Mouse (Mus musculus): Measurements from ENCODE around the gene Cln6. TPM values are rescaled to one million over a fixed set of nuclear protein-coding genes. Genes with fewer than 3 reads are reported as not detected.
A peak's percentile ranks its signal among the peaks of the same experiment; 100 is the strongest.
"Not testable (repeated sequence)": the region's sequence is repeated elsewhere in the genome, so short reads cannot be mapped to it uniquely, and the experiment has no call there.

Gene Cln6
- polyA plus RNA-seq, 1 experiment from 2014 or later: 21.3 TPM

DNA sequence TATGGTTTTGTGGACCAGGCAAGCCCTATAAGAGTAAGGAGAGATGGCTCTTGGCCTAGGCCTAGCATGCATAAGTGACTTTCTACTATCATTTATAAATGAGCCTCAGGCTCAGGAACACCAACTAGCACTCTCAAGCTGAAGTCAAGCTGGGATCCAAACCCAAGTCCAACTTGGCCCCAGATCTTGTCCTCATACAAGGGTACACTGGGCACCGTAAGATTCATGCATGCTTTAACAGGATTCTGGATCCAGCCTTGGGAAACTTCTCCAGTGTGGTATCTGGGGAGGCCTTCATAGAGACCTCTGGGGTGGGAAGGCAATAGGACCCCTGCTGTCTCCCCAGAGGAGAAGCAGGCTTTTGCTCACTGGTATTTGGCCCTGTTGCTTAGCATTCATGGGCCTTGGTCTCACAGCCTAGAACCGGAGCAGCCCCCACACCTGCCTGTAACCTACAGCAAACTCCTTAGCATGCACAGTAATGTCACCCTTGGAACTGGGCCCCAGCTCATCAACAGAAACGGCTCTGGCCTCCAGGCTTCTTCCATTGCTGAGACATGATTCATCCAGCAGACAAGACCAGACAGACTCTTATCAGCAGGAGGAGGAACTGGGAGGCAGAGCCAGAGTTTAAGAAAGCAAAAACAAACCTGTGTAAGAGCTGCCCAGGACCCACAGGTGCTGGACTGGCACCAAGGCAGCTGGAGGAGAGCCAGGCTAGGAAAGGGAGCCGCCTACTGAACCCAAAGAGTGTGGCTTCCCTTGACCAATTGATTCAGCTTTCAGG, 20.6 kb upstream of the Cln6 start:
- ATAC-seq (ENCODE audit: low FRiP score, low read depth): no peak
- Histone ChIP-seq H3K9ac (no peak overlapping the region), H3K36me3 (no peaks in the 10 kb centered on the region), H3K4me3 (no peak overlapping the region), H3K27ac (peak overlapping the region; percentile 12; the same call in 1 of the 2 replicates), H3K4me2 (replicated peaks) (no peak overlapping the region), H3K9me3 (peaks cover 3% of the 10 kb centered on the region; the same call in 1 of the 2 replicates), H3K4me1 (no peaks in the 10 kb centered on the region), H3K27me3 (no peaks in the 10 kb centered on the region)
- 69% methylated on average over 4 of the region's 4 CpGs for WGBS

GRCm38 (mm10) chr9:62819494-62819893, 19.1 kb upstream of the Cln6 start:
- Histone ChIP-seq H3K4me3 (no peak overlapping the region), H3K27me3 (no peaks in the 10 kb centered on the region), H3K9me3 (peaks cover 3% of the 10 kb centered on the region; the same call in 1 of the 2 replicates), H3K36me3 (no peaks in the 10 kb centered on the region), H3K27ac (no peak overlapping the region), H3K4me1 (no peaks in the 10 kb centered on the region), H3K4me2 (replicated peaks) (no peak overlapping the region), H3K9ac (no peak overlapping the region)
- ATAC-seq (ENCODE audit: low FRiP score, low read depth): no peak
- WGBS: 88% methylated on average over 3 of the region's 3 CpGs

DNA sequence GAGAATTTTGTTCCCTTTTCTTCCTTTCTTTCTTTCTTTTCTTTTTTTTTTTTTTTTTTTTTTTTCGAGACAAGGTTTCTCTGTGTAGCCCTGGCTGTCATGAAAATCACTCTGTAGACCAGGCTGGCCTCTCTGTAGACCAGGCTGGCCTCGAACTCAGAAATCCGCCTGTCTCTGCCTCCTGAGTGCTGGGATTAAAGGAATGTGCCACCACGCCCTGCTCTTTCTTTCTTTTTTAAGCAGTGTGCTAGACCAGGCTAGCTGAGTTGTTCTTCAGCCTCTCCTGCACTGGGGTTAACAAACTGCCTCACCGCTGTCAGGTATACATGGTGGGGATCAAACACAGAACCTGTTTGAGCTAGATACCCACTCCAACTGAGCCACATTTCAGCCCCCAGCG, 18.7 kb upstream of the Cln6 start:
- H3K4me3 ChIP-seq; H3K4me1 ChIP-seq; H3K4me2 ChIP-seq (replicated peaks); H3K27me3 ChIP-seq; H3K9me3 ChIP-seq; H3K27ac ChIP-seq; H3K9ac ChIP-seq; H3K36me3 ChIP-seq; ATAC-seq (ENCODE audit: low FRiP score, low read depth): not testable (repeated sequence)
- 83% methylated on average over 6 of the region's 6 CpGs for WGBS

- Histone ChIP-seq H3K4me3 (no peak overlapping the region), H3K27ac (no peak overlapping the region), H3K4me2 (replicated peaks) (no peak overlapping the region), H3K27me3 (no peaks in the 10 kb centered on the region), H3K9me3 (peaks cover 3% of the 10 kb centered on the region; the same call in 1 of the 2 replicates), H3K4me1 (peaks cover 10% of the 10 kb centered on the region), H3K9ac (no peak overlapping the region), H3K36me3 (no peaks in the 10 kb centered on the region)
- ATAC-seq (ENCODE audit: low FRiP score, low read depth): no peak; the same call in 1 of the 2 replicates
- WGBS: 78% methylated on average over 6 of the region's 6 CpGs
Measured at GRCm38 (mm10) chr9:62820829-62821228, 17.8 kb upstream of the Cln6 start.

- Histone ChIP-seq H3K9me3 (peaks cover 3% of the 10 kb centered on the region; the same call in 1 of the 2 replicates), H3K9ac (no peak overlapping the region), H3K36me3 (no peaks in the 10 kb centered on the region), H3K4me1 (peaks cover 20% of the 10 kb centered on the region), H3K4me3 (no peak overlapping the region), H3K4me2 (replicated peaks) (no peak overlapping the region), H3K27ac (no peak overlapping the region), H3K27me3 (no peaks in the 10 kb centered on the region)
- no peak for ATAC-seq (ENCODE audit: low FRiP score, low read depth)
- WGBS: 95% methylated on average over 7 of the region's 7 CpGs
Measured at GRCm38 (mm10) chr9:62821811-62822210, 16.8 kb upstream of the Cln6 start.

DNA sequence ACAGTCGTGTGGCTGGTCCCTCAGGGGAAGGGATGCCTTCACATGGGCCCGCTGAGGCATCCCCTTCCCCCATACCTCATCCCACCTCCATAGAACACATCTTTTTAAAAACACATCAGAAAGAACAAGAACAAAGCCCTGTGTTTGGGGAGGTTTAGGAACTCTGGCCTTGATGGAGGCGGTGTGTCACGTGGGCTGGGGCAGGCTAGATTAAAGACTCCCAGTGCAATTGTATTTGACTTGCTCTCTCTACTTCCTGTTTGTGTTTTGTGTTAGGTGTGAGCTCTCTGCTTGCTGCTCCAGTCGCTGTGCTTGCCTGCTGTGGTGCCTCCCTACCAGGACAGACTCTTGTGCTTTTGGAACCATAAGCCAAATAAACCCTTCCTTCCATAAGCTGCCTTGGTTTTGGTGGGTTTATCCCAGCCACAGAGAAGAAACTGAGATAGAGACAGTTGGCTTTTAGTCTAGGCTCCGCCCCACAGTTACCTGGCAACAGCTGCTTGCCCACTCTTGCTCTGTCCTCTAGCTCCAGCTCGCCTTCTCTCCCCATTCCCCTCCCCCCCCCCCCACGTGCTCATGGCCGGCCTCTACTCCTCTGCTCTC, 12.7 kb upstream of the Cln6 start:
- Histone ChIP-seq H3K9ac (no peak overlapping the region), H3K4me3 (no peak overlapping the region), H3K4me2 (replicated peaks) (peak overlapping the region; percentile 61; the same call in 1 of the 2 replicates), H3K36me3 (no peaks in the 10 kb centered on the region), H3K4me1 (peaks cover 33% of the 10 kb centered on the region), H3K27me3 (no peaks in the 10 kb centered on the region), H3K27ac (peak overlapping the region; percentile 70), H3K9me3 (peaks cover 3% of the 10 kb centered on the region; the same call in 1 of the 2 replicates)
- ATAC-seq (ENCODE audit: low FRiP score, low read depth): no peak
- WGBS: 9% methylated on average over 9 of the region's 9 CpGs

- H3K4me2 ChIP-seq (replicated peaks): peak overlapping the region; percentile 61
- 5% methylated on average over 7 of the region's 7 CpGs for WGBS
- ATAC-seq (ENCODE audit: low FRiP score, low read depth): no peak
- peaks cover 3% of the 10 kb centered on the region; the same call in 1 of the 2 replicates for H3K9me3 ChIP-seq
- H3K27me3 ChIP-seq: no peaks in the 10 kb centered on the region
- H3K36me3 ChIP-seq: no peaks in the 10 kb centered on the region
- no peak overlapping the region for H3K4me3 ChIP-seq
- peak overlapping the region; percentile 40; the same call in 1 of the 2 replicates for H3K9ac ChIP-seq
- peak overlapping the region; percentile 70 for H3K27ac ChIP-seq
- H3K4me1 ChIP-seq: peaks cover 33% of the 10 kb centered on the region
Measured at GRCm38 (mm10) chr9:62826456-62826855, 12.1 kb upstream of the Cln6 start.

DNA sequence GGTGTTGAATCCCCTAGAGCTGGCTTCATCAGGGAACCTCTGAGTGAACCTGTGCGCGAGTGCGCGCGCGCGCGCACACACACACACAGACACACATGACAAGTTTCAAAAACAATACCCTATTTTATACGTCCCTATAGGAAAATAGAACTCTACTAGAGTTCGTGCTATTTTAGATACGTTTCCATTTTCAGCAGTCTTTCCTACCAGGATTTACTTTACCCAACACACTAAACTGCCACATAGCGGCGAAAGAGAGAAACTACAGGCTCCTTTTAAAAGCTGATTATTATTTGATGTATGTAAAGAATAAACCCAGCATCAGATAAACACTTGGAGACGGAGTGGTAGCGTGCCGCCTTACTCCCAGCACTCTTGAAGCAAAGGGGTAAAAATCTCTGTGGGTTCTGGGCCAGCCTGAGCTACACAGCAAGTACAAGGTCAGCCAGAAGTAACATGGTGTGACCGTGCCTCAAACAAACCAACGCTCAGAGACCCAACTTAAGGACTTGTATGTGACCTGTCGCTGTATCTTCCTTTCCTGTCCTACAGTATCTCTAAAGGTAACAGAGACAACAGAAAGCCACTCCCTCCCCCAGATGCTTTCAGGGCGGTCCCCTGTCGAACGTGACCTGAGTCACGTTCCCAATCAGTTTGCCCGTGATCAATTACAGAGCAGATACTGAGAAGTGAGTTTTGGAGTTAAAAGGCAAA, 10.5 kb upstream of the Cln6 start:
- H3K9ac ChIP-seq: no peak overlapping the region
- no peaks in the 10 kb centered on the region for H3K27me3 ChIP-seq
- H3K4me2 ChIP-seq (replicated peaks): peak overlapping the region; percentile 61
- no peaks in the 10 kb centered on the region for H3K9me3 ChIP-seq
- H3K27ac ChIP-seq: 0 out of 2 replicates have a peak overlapping the region, but pooled peaks have one; percentile 44
- no peak; the same call in 1 of the 2 replicates for ATAC-seq (ENCODE audit: low FRiP score, low read depth)
- 4% methylated on average over 24 of the region's 24 CpGs for WGBS
- no peaks in the 10 kb centered on the region for H3K36me3 ChIP-seq
- peak overlapping the region; percentile 35 for H3K4me3 ChIP-seq
- peaks cover 33% of the 10 kb centered on the region for H3K4me1 ChIP-seq

DNA sequence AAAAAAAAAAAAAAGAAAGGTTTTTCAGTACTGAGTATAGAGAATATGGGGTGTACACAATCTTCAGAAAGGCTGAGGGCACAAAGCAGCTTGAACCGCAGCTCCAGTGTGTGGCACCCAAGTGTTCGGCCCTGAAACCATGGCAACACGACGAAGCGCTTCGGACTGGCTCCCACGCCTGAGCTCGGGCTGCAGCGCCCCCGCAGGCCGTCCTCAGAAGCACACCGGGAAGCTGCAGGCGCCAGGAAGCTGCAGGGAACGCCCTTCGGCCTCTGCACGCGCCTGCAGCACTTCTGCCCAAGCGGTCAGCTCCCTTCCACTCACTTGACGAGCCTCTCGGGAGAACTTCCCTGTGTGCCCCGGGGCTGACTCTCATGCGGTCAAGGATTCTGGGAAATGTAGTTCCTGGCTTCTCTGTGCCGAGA, 9.9 kb upstream of the Cln6 start:
- Histone ChIP-seq H3K27me3 (no peaks in the 10 kb centered on the region), H3K9me3 (no peaks in the 10 kb centered on the region), H3K36me3 (no peaks in the 10 kb centered on the region), H3K27ac (peak overlapping the region; percentile 28; the same call in 1 of the 2 replicates), H3K4me2 (replicated peaks) (peak overlapping the region; percentile 61), H3K9ac (0 out of 2 replicates have a peak overlapping the region, but pooled peaks have one; percentile 31), H3K4me3 (peak overlapping the region; percentile 35), H3K4me1 (peaks cover 33% of the 10 kb centered on the region)
- ATAC-seq (ENCODE audit: low FRiP score, low read depth): peak; percentile 92
- WGBS: under 1% methylated on average over 23 of the region's 23 CpGs

- no peaks in the 10 kb centered on the region for H3K9me3 ChIP-seq
- no peak for ATAC-seq (ENCODE audit: low FRiP score, low read depth)
- WGBS: 84% methylated on average over 6 of the region's 6 CpGs
- H3K27ac ChIP-seq: no peak overlapping the region
- H3K36me3 ChIP-seq: no peaks in the 10 kb centered on the region
- H3K4me1 ChIP-seq: peaks cover 32% of the 10 kb centered on the region
- no peak overlapping the region for H3K4me3 ChIP-seq
- no peaks in the 10 kb centered on the region for H3K27me3 ChIP-seq
- no peak overlapping the region for H3K9ac ChIP-seq
- H3K4me2 ChIP-seq (replicated peaks): no peak overlapping the region
Measured at GRCm38 (mm10) chr9:62829877-62830276, 8.7 kb upstream of the Cln6 start.

DNA sequence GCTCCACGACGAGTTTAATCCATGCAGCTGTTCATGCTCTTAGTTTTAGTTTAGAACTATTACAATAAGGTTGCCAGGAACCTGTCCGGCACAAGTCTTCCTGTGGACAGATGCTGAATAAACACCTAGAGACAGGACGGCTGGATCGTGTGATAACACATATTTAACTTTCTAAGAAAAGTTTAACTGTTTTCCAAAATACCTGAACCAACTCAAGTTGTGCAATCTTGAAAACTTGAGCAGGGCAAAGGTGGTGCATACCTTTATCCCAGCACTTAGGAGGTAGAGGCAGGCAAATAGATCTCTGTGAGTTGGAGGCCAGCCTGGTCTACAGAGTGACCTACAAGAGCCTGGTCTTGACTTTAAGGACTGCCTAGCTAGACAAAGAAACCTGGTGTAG, 3.7 kb upstream of the Cln6 start:
- peaks cover 20% of the 10 kb centered on the region for H3K4me1 ChIP-seq
- H3K27ac ChIP-seq: no peak overlapping the region
- no peak overlapping the region for H3K9ac ChIP-seq
- H3K27me3 ChIP-seq: no peaks in the 10 kb centered on the region
- 82% methylated on average over 5 of the region's 5 CpGs for WGBS
- no peaks in the 10 kb centered on the region for H3K9me3 ChIP-seq
- ATAC-seq (ENCODE audit: low FRiP score, low read depth): no peak
- H3K36me3 ChIP-seq: no peaks in the 10 kb centered on the region
- H3K4me2 ChIP-seq (replicated peaks): no peak overlapping the region
- no peak overlapping the region for H3K4me3 ChIP-seq

Data from limb, embryonic 13.5 days (tissue).